Mouse (Mus musculus): ENCODE results near the gene Naa15. TPM values are rescaled to one million over a fixed set of nuclear protein-coding genes. Genes with fewer than 3 reads are reported as not detected.

The Naa15 gene
- total RNA-seq, 2 experiments from 2014 or later, result 48.0 to 56.5 TPM

Other genes starting within 250 kb of the Naa15 start
- 10 to 100 TPM; 49.0 to 51.0 TPM for gene Noct, start 190.7 kb upstream of the Naa15 start, total RNA-seq (2021)
- 10 to 100 TPM; 24.6 to 26.5 TPM for gene Elf2, start 74.5 kb upstream of the Naa15 start, total RNA-seq (2021)
- not detected for gene Mgarp, start 18.4 kb upstream of the Naa15 start, total RNA-seq (2021)
- 100 to 1,000 TPM; 341 to 350 TPM for gene Ndufc1, start 6.2 kb upstream of the Naa15 start, total RNA-seq (2021)
- gene Rab33b, start 68.8 kb downstream of the Naa15 start, total RNA-seq (2021), result 10 to 100 TPM; 24.8 to 29.1 TPM
- 10 to 100 TPM; 50.8 to 53.3 TPM for gene Setd7, start 145.7 kb downstream of the Naa15 start, total RNA-seq (2021)
- gene Mgst2, start 245.2 kb downstream of the Naa15 start, total RNA-seq (2021), result under 1 TPM; 0.67 to 0.81 TPM

Measured in left cerebral cortex, postnatal 10 days (tissue).